Mouse (Mus musculus) activated CD4-positive, CD25-positive, alpha-beta regulatory T cell, adult 4 months (primary cell): Measurements from ENCODE around the gene Actn4. TPM values are rescaled to one million over a fixed set of nuclear protein-coding genes. Genes with fewer than 3 reads are reported as not detected.
"Not testable (repeated sequence)": the region's sequence is repeated elsewhere in the genome, so short reads cannot be mapped to it uniquely, and the experiment has no call there.

Experiments used
- ATAC-seq: one replicate; pipeline ENCODE4 v1.8.0; 2017
- polyA plus RNA-seq, 2 experiments: library from polyadenylated mRNA; unstranded; fragments of 100-300 nt; shearing (Covaris generic); gene quantifications; one replicate each; pipeline ENCODE4 v1.2.1; 2017

Gene Actn4
- polyA plus RNA-seq, 2 experiments from 2014 or later: 84.6 to 128 TPM

GRCm38 (mm10) chr7:28922606-28923005 is 39.5 kb downstream of the Actn4 start:
- no peak for ATAC-seq

- no peak for ATAC-seq
Measured at GRCm38 (mm10) chr7:28921722-28922465, 40.2 kb downstream of the Actn4 start.

- ATAC-seq: no peak
Measured at GRCm38 (mm10) chr7:28921178-28921577, 41.0 kb downstream of the Actn4 start.

- ATAC-seq: no peak
Measured at GRCm38 (mm10) chr7:28919815-28920214, 42.3 kb downstream of the Actn4 start.

GRCm38 (mm10) chr7:28918540-28918939 is 43.6 kb downstream of the Actn4 start:
- ATAC-seq: no peak

- no peak for ATAC-seq
Measured at GRCm38 (mm10) chr7:28917503-28918426, 44.4 kb downstream of the Actn4 start.

GRCm38 (mm10) chr7:28916491-28916890 is 45.6 kb downstream of the Actn4 start:
- ATAC-seq: peak; percentile 57

- ATAC-seq: no peak
Measured at GRCm38 (mm10) chr7:28913171-28913570, 49.0 kb downstream of the Actn4 start.

GRCm38 (mm10) chr7:28911632-28912031 is 50.5 kb downstream of the Actn4 start:
- ATAC-seq: no peak

- ATAC-seq: no peak
Measured at GRCm38 (mm10) chr7:28907195-28907594, 54.9 kb downstream of the Actn4 start.

GRCm38 (mm10) chr7:28903778-28904177 is 58.4 kb downstream of the Actn4 start:
- no peak for ATAC-seq

- ATAC-seq: no peak
Measured at GRCm38 (mm10) chr7:28902809-28903208, 59.3 kb downstream of the Actn4 start.

GRCm38 (mm10) chr7:28902180-28902579 is 60.0 kb downstream of the Actn4 start:
- ATAC-seq: no peak

- ATAC-seq: no peak
Measured at GRCm38 (mm10) chr7:28901311-28902125, 60.6 kb downstream of the Actn4 start.

- ATAC-seq: no peak
Measured at GRCm38 (mm10) chr7:28899972-28900371, 62.2 kb downstream of the Actn4 start.

GRCm38 (mm10) chr7:28897661-28898060 is 64.5 kb downstream of the Actn4 start:
- no peak for ATAC-seq

GRCm38 (mm10) chr7:28894942-28895341 is 67.2 kb downstream of the Actn4 start:
- ATAC-seq: no peak

- ATAC-seq: no peak
Measured at GRCm38 (mm10) chr7:28893643-28894265, 68.4 kb downstream of the Actn4 start.

- ATAC-seq: no peak
Measured at GRCm38 (mm10) chr7:28892601-28893000, 69.5 kb downstream of the Actn4 start.

- ATAC-seq: no peak
Measured at GRCm38 (mm10) chr7:28888701-28889161, 73.4 kb downstream of the Actn4 start.

GRCm38 (mm10) chr7:28886486-28886885 is 75.7 kb downstream of the Actn4 start:
- no peak for ATAC-seq

- not testable (repeated sequence) for ATAC-seq
Measured at GRCm38 (mm10) chr7:28883704-28884103, 78.4 kb downstream of the Actn4 start.
